Mouse (Mus musculus) intestine, postnatal 0 days (tissue): Measurements from ENCODE around the gene Coro7. TPM values are rescaled to one million over a fixed set of nuclear protein-coding genes. Genes with fewer than 3 reads are reported as not detected.

Experiments
- ATAC-seq: fragments of 200-750 bp; cut with Nextera tagmentation; 2 replicates; pipeline ENCODE4 v1.8.0; 2017; ENCODE audit warnings: mild to moderate bottlenecking, moderate TSS enrichment, moderate library complexity
- H3K27ac ChIP-seq: fragments of 300-500 bp; sonication (generic); 2 replicates; pipeline ENCODE4 v1.5.1; 2014; ENCODE audit warnings: mild to moderate bottlenecking, low read depth, low read length, moderate library complexity
- H3K27me3 ChIP-seq: fragments of 300-500 bp; sonication (generic); replicated peaks from 2 replicates; pipeline ENCODE4 v1.6.1; 2014; ENCODE audit warnings: low read length, mixed read lengths; ENCODE audit not compliant: control insufficient read depth, insufficient read depth
- H3K36me3 ChIP-seq: fragments of 300-500 bp; sonication (generic); 2 replicates; pipeline ENCODE4 v1.6.1; 2014; ENCODE audit warnings: mild to moderate bottlenecking, moderate library complexity; ENCODE audit not compliant: control insufficient read depth, insufficient read depth
- H3K4me1 ChIP-seq: fragments of 300-500 bp; sonication (generic); replicated peaks from 2 replicates; pipeline ENCODE4 v1.6.1; 2014; ENCODE audit warnings: antibody characterized with exemption, low read length, mixed read lengths; ENCODE audit not compliant: control insufficient read depth, insufficient read depth
- H3K4me2 ChIP-seq: fragments of 300-500 bp; sonication (generic); replicated peaks from 2 replicates; pipeline ENCODE4 v1.6.1; 2014; ENCODE audit warnings: low read depth, mild to moderate bottlenecking, moderate library complexity
- H3K4me3 ChIP-seq: fragments of 300-500 bp; sonication (generic); 2 replicates; pipeline ENCODE4 v1.5.1; 2014; ENCODE audit warnings: low read depth, low read length
- H3K9ac ChIP-seq: fragments of 300-500 bp; sonication (generic); 2 replicates; pipeline ENCODE4 v1.6.1; 2014; ENCODE audit warnings: mild to moderate bottlenecking, low read depth, low read length
- H3K9me3 ChIP-seq: fragments of 300-500 bp; sonication (generic); 2 replicates; pipeline ENCODE4 v1.6.1; 2016; ENCODE audit warnings: mixed run types; ENCODE audit not compliant: control insufficient read depth
- CTCF ChIP-seq: sonication (generic); IDR thresholded peaks from 2 replicates; pipeline ENCODE4 v1.5.1; 2016; ENCODE audit warnings: low read depth, mild to moderate bottlenecking, control low read depth, antibody characterized with exemption, moderate library complexity
- WGBS: fragments of 180-500 bp; shearing (Covaris S2); extraction: QIAGEN DNeasy Blood & Tissue Kit; methylation state at CpG from one replicate; pipeline ENCODE4 v1.1.7; 2014; 5-methylcytosine and 5-hydroxymethylcytosine counted together
- polyA plus RNA-seq: library from polyadenylated mRNA; unstranded; fragments of >200 nt; fragmentation: Nextera tagmentation; extraction: Ambion mirVana; gene quantifications from 2 replicates; pipeline ENCODE4 v1.2.1, GENCODE M21; 2015

Gene Coro7
- polyA plus RNA-seq, 1 experiment from 2014 or later: 25.3 TPM

- H3K4me2 ChIP-seq: peak overlapping the region; percentile 24; the same call in 1 of the 2 replicates
- no peaks in the 10 kb centered on the region for H3K27me3 ChIP-seq
- no peaks in the 10 kb centered on the region for H3K36me3 ChIP-seq
- H3K9me3 ChIP-seq: no peaks in the 10 kb centered on the region
- H3K4me3 ChIP-seq: no peak overlapping the region
- no peak overlapping the region for H3K9ac ChIP-seq
- TF ChIP-seq CTCF: no peak
- no peak for ATAC-seq
- H3K27ac ChIP-seq: no peak overlapping the region
- peaks cover 9% of the 10 kb centered on the region; the same call in 1 of the 2 replicates for H3K4me1 ChIP-seq
- 59% methylated on average over 7 of the region's 7 CpGs for WGBS
Observed at GRCm38 (mm10) chr16:4597296-4597695, 82.3 kb downstream of the Coro7 start.

GRCm38 (mm10) chr16:4596836-4597235 is 82.7 kb downstream of the Coro7 start:
- no peak for ATAC-seq

DNA sequence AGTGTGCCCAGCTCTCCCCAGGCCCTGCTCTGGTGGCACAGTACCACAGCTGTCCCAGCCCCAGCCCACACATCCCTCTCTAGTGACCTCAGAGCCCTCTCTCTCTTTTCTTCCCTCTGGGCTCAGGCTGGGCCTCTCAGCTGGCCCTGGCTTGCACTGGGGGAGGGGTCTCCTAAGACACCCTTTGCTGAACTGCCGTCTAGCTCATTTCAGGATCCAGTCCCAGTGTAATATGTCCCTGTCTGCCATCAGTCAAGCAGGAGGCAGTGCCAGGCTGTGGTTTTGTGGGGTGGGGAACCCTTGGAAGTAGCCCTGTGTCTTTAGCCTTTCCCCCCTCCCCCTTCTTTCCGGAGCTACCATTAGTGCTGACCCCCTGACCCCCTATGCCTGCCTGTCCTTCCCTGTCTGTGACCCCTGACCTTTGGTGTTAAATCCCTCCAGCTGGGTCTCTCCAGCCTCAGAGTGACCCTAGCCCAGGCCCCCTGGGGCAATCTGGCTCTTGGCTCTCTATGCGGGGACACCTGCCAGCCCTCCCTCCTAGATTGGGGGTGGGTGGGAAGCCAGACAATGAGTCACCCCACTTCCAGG is 83.3 kb downstream of the Coro7 start:
- no peak for ATAC-seq
- H3K9ac ChIP-seq: peak overlapping the region; percentile 7; the same call in 1 of the 2 replicates
- H3K27ac ChIP-seq: no peak overlapping the region
- H3K4me1 ChIP-seq: peaks cover 5% of the 10 kb centered on the region; the same call in 1 of the 2 replicates
- WGBS: 40% methylated on average over 3 of the region's 3 CpGs
- H3K9me3 ChIP-seq: no peaks in the 10 kb centered on the region
- H3K36me3 ChIP-seq: no peaks in the 10 kb centered on the region
- no peaks in the 10 kb centered on the region for H3K27me3 ChIP-seq
- no peak for TF ChIP-seq CTCF
- peak overlapping the region; percentile 96 for H3K4me2 ChIP-seq
- peak overlapping the region; percentile 72 for H3K4me3 ChIP-seq

More at GRCm38 (mm10) chr16:4596836-4597235, 82.7 kb downstream of the Coro7 start:
- H3K27ac ChIP-seq: no peak overlapping the region
- no peaks in the 10 kb centered on the region for H3K27me3 ChIP-seq
- H3K9me3 ChIP-seq: no peaks in the 10 kb centered on the region
- H3K9ac ChIP-seq: no peak overlapping the region
- no peak overlapping the region for H3K4me3 ChIP-seq
- no peaks in the 10 kb centered on the region for H3K36me3 ChIP-seq
- peak overlapping the region; percentile 96; the same call in 1 of the 2 replicates for H3K4me2 ChIP-seq
- no peak for TF ChIP-seq CTCF
- H3K4me1 ChIP-seq: peaks cover 5% of the 10 kb centered on the region; the same call in 1 of the 2 replicates
- 60% methylated on average over 2 of the region's 2 CpGs for WGBS

- ATAC-seq: no peak
- no peaks in the 10 kb centered on the region for H3K9me3 ChIP-seq
- peak; percentile 31; the same call in 1 of the 2 replicates for TF ChIP-seq CTCF
- no peaks in the 10 kb centered on the region for H3K27me3 ChIP-seq
- 12% methylated on average over 5 of the region's 5 CpGs for WGBS
- no peak overlapping the region for H3K27ac ChIP-seq
- H3K4me2 ChIP-seq: peak overlapping the region; percentile 96
- H3K4me3 ChIP-seq: peak overlapping the region; percentile 72
- H3K36me3 ChIP-seq: no peaks in the 10 kb centered on the region
- peak overlapping the region; percentile 80; the same call in 1 of the 2 replicates for H3K9ac ChIP-seq
- H3K4me1 ChIP-seq: peaks cover 5% of the 10 kb centered on the region; the same call in 1 of the 2 replicates
Observed at GRCm38 (mm10) chr16:4595527-4595963, 84.0 kb downstream of the Coro7 start.

- WGBS: under 1% methylated on average over 41 of the region's 52 CpGs
- Histone ChIP-seq H3K27ac (peak overlapping the region; percentile 75), H3K9me3 (no peaks in the 10 kb centered on the region), H3K4me3 (peak overlapping the region; percentile 72), H3K4me1 (peaks cover 3% of the 10 kb centered on the region; the same call in 1 of the 2 replicates), H3K27me3 (no peaks in the 10 kb centered on the region), H3K36me3 (no peaks in the 10 kb centered on the region), H3K4me2 (peak overlapping the region; percentile 96), H3K9ac (peak overlapping the region; percentile 80)
- ATAC-seq: no peak
- no peak for TF ChIP-seq CTCF
Observed at GRCm38 (mm10) chr16:4594814-4595526, 84.6 kb downstream of the Coro7 start.
